Mouse (Mus musculus) hindbrain, embryonic 16.5 days (tissue): Measurements from ENCODE around the gene Cachd1. TPM values are rescaled to one million over a fixed set of nuclear protein-coding genes. Genes with fewer than 3 reads are reported as not detected.
A peak's percentile ranks its signal among the peaks of the same experiment; 100 is the strongest.

Experiments
- ATAC-seq: fragments of 200-750 bp; cut with Nextera tagmentation; 2 replicates; pipeline ENCODE4 v1.8.0; 2017; ENCODE audit warnings: moderate TSS enrichment, moderate library complexity
- H3K27ac ChIP-seq: fragments of 300-500 bp; sonication (generic); 2 replicates; pipeline ENCODE4 v1.5.1; 2014; ENCODE audit warnings: low read depth, mild to moderate bottlenecking, control low read depth, low read length, moderate library complexity
- H3K27me3 ChIP-seq: fragments of 300-500 bp; sonication (generic); replicated peaks from 2 replicates; pipeline ENCODE4 v1.6.1; 2014; ENCODE audit warnings: low read length; ENCODE audit not compliant: control insufficient read depth, insufficient read depth
- H3K36me3 ChIP-seq: fragments of 300-500 bp; sonication (generic); 2 replicates; pipeline ENCODE4 v1.6.1; 2014; ENCODE audit warnings: mild to moderate bottlenecking, low read length, moderate library complexity, mixed read lengths; ENCODE audit not compliant: control insufficient read depth, insufficient read depth
- H3K4me1 ChIP-seq: fragments of 300-500 bp; sonication (generic); 2 replicates; pipeline ENCODE4 v1.6.1; 2014; ENCODE audit warnings: low read depth, low read length; ENCODE audit not compliant: control insufficient read depth, insufficient read depth
- H3K4me2 ChIP-seq: fragments of 300-500 bp; sonication (generic); 2 replicates; pipeline ENCODE4 v1.6.1; 2014; ENCODE audit warnings: mild to moderate bottlenecking, low read length, control low read depth, moderate library complexity
- H3K4me3 ChIP-seq: fragments of 300-500 bp; sonication (generic); 2 replicates; pipeline ENCODE4 v1.5.1; 2014; ENCODE audit warnings: mild to moderate bottlenecking, low read length, control low read depth, moderate library complexity
- H3K9ac ChIP-seq: fragments of 300-500 bp; sonication (generic); 2 replicates; pipeline ENCODE4 v1.6.1; 2014; ENCODE audit warnings: low read depth, mild to moderate bottlenecking, control low read depth, low read length, moderate library complexity
- H3K9me3 ChIP-seq: fragments of 300-500 bp; sonication (generic); 2 replicates; pipeline ENCODE4 v1.6.1; 2014; ENCODE audit warnings: mild to moderate bottlenecking, low read length, moderate library complexity; ENCODE audit not compliant: control insufficient read depth
- WGBS: fragments of 180-500 bp; shearing (Covaris S2); extraction: QIAGEN DNeasy Blood & Tissue Kit; methylation state at CpG from one replicate; pipeline ENCODE4 v1.1.7; 2014; 5-methylcytosine and 5-hydroxymethylcytosine counted together
- polyA plus RNA-seq: library from polyadenylated mRNA; unstranded; fragments of >200 nt; fragmentation: Nextera tagmentation; extraction: Ambion mirVana; gene quantifications from 2 replicates; pipeline ENCODE4 v1.2.1, GENCODE M21; 2015

Cachd1 gene
- polyA plus RNA-seq, 1 experiment from 2014 or later: 10.6 TPM

DNA sequence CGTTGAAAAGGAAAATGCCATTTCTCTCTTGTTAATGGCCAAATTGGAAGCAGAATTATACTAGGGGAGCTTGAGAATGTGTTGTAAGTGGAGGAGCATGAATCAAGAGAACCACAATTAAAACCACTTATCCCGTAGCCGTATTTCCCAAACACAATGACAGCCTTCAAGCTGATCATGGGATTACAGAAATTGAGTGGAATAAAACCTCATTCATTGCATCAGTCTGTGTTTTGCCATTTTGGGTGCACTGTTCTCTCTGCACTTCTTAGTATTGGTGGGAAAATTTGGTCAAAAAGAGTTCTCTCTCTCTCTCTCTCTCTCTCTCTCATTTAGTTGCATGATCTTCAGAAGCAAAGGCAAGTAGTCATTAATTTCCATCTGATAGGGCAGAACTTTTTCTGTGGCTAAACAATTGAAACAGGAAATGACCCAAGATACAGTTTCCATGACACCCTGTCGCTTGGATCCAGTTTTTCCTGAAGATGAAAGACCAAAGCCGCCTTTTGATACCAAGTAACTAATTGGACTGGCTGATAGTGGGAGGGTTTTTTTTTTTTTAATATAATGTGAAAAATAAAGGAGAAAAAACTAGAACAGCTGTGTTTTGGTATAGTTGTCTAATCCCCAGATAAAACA is 34.7 kb downstream of the Cachd1 start:
- H3K4me2 ChIP-seq: no peak overlapping the region
- no peak overlapping the region for H3K9ac ChIP-seq
- 21% methylated on average over 5 of the region's 5 CpGs for WGBS
- H3K9me3 ChIP-seq: no peaks in the 10 kb centered on the region
- H3K27me3 ChIP-seq: no peaks in the 10 kb centered on the region
- H3K27ac ChIP-seq: no peak overlapping the region
- peaks cover 14% of the 10 kb centered on the region for H3K4me1 ChIP-seq
- ATAC-seq: no peak
- no peaks in the 10 kb centered on the region for H3K36me3 ChIP-seq
- no peak overlapping the region for H3K4me3 ChIP-seq

GRCm38 (mm10) chr4:100811802-100812510 is 35.5 kb downstream of the Cachd1 start:
- peak; percentile 55 for ATAC-seq
- Histone ChIP-seq H3K27me3 (no peaks in the 10 kb centered on the region), H3K4me1 (peaks cover 14% of the 10 kb centered on the region), H3K4me3 (no peak overlapping the region), H3K4me2 (peak overlapping the region; percentile 16; the same call in 1 of the 2 replicates), H3K9me3 (no peaks in the 10 kb centered on the region), H3K27ac (no peak overlapping the region), H3K9ac (no peak overlapping the region), H3K36me3 (no peaks in the 10 kb centered on the region)
- 22% methylated on average over 8 of the region's 8 CpGs for WGBS

- H3K27ac ChIP-seq: no peak overlapping the region
- no peak overlapping the region for H3K4me2 ChIP-seq
- no peaks in the 10 kb centered on the region for H3K36me3 ChIP-seq
- no peaks in the 10 kb centered on the region for H3K9me3 ChIP-seq
- no peaks in the 10 kb centered on the region for H3K27me3 ChIP-seq
- H3K9ac ChIP-seq: no peak overlapping the region
- H3K4me1 ChIP-seq: peaks cover 14% of the 10 kb centered on the region
- H3K4me3 ChIP-seq: no peak overlapping the region
- WGBS: 89% methylated on average over 2 of the region's 2 CpGs
- ATAC-seq: no peak
Measured at GRCm38 (mm10) chr4:100813767-100814461, 37.4 kb downstream of the Cachd1 start.

DNA sequence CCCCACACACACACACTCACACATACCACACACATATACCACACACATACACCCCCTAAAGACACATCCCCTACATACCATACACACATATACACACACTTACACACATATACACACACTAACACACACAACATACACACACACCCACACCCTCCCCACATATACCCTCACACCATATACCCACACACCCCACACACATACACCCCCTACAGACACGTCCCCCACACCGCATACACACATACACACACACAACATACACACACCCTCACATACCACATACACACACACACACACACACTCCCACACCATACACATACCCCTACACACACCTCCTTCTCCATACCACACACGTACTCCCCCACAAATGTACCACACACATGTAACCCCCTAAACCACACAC is 42.8 kb downstream of the Cachd1 start:
- no peak overlapping the region for H3K4me2 ChIP-seq
- peaks cover 3% of the 10 kb centered on the region for H3K4me1 ChIP-seq
- H3K36me3 ChIP-seq: no peaks in the 10 kb centered on the region
- H3K27ac ChIP-seq: no peak overlapping the region
- no peak overlapping the region for H3K4me3 ChIP-seq
- no peak overlapping the region for H3K9ac ChIP-seq
- H3K27me3 ChIP-seq: no peaks in the 10 kb centered on the region
- ATAC-seq: peak; percentile 43; the same call in 1 of the 2 replicates
- WGBS: 99% methylated on average over 3 of the region's 3 CpGs
- H3K9me3 ChIP-seq: no peaks in the 10 kb centered on the region

GRCm38 (mm10) chr4:100822526-100822925 is 46.1 kb downstream of the Cachd1 start:
- Histone ChIP-seq H3K9ac (no peak overlapping the region), H3K4me2 (no peak overlapping the region), H3K36me3 (no peaks in the 10 kb centered on the region), H3K4me3 (no peak overlapping the region), H3K4me1 (peaks cover 3% of the 10 kb centered on the region), H3K27me3 (no peaks in the 10 kb centered on the region), H3K27ac (no peak overlapping the region), H3K9me3 (no peaks in the 10 kb centered on the region)
- 83% methylated on average over 7 of the region's 7 CpGs for WGBS
- ATAC-seq: no peak

DNA sequence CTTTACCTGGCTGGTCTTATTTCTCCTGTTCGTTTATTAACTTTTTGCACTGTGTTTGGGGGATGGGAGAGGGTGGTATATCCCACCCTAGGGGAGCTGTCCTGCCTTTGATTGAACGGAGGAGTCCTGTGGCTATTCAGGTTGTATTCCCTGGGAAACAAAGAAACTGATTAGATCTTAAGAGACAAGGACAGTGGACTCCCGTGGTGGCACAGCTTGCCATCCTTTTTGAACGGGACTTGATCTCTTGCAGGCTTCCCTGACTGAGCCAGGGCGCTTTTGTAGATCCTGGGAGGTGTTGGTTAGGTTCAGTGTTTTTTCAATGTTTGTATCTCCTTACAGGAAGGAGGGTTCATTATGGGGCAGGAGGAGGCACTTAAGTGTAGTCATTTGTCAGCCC is 50.9 kb downstream of the Cachd1 start:
- Histone ChIP-seq H3K4me3 (no peak overlapping the region), H3K9ac (no peak overlapping the region), H3K27me3 (no peaks in the 10 kb centered on the region), H3K4me2 (no peak overlapping the region), H3K27ac (no peak overlapping the region), H3K4me1 (peaks cover 10% of the 10 kb centered on the region), H3K9me3 (no peaks in the 10 kb centered on the region), H3K36me3 (no peaks in the 10 kb centered on the region)
- no peak for ATAC-seq
- WGBS: 11% methylated on average over 5 of the region's 5 CpGs

GRCm38 (mm10) chr4:100828737-100829136 is 52.3 kb downstream of the Cachd1 start:
- no peak overlapping the region for H3K4me2 ChIP-seq
- no peaks in the 10 kb centered on the region for H3K36me3 ChIP-seq
- WGBS: 6% methylated on average over 10 of the region's 10 CpGs
- no peaks in the 10 kb centered on the region for H3K9me3 ChIP-seq
- H3K27ac ChIP-seq: no peak overlapping the region
- ATAC-seq: peak; percentile 65; the same call in 1 of the 2 replicates
- H3K9ac ChIP-seq: no peak overlapping the region
- H3K27me3 ChIP-seq: no peaks in the 10 kb centered on the region
- H3K4me1 ChIP-seq: peaks cover 7% of the 10 kb centered on the region
- H3K4me3 ChIP-seq: no peak overlapping the region

- H3K36me3 ChIP-seq: no peaks in the 10 kb centered on the region
- H3K9me3 ChIP-seq: no peaks in the 10 kb centered on the region
- 60% methylated on average over 6 of the region's 6 CpGs for WGBS
- no peak overlapping the region for H3K4me3 ChIP-seq
- no peak overlapping the region for H3K4me2 ChIP-seq
- H3K27me3 ChIP-seq: no peaks in the 10 kb centered on the region
- H3K9ac ChIP-seq: no peak overlapping the region
- no peaks in the 10 kb centered on the region for H3K4me1 ChIP-seq
- no peak overlapping the region for H3K27ac ChIP-seq
- ATAC-seq: no peak; the same call in 1 of the 2 replicates
Measured at GRCm38 (mm10) chr4:100837205-100837604, 60.7 kb downstream of the Cachd1 start.

GRCm38 (mm10) chr4:100842629-100843028 is 66.2 kb downstream of the Cachd1 start:
- Histone ChIP-seq H3K9me3 (no peaks in the 10 kb centered on the region), H3K36me3 (no peaks in the 10 kb centered on the region), H3K4me1 (peaks cover 6% of the 10 kb centered on the region), H3K27ac (no peak overlapping the region), H3K4me3 (no peak overlapping the region), H3K9ac (no peak overlapping the region), H3K27me3 (no peaks in the 10 kb centered on the region), H3K4me2 (no peak overlapping the region)
- ATAC-seq: no peak
- 27% methylated on average over 5 of the region's 5 CpGs for WGBS
